Mouse (Mus musculus) cerebellum, adult 2 months (tissue): ENCODE measurements around the gene Hspb8.

Source experiments
- CTCF ChIP-seq: fragments of 200-500 bp; IDR thresholded peaks from 2 replicates; pipeline ENCODE4 v1.5.1; 2011; ENCODE audit warnings: low read depth, mild to moderate bottlenecking, control low read depth, low read length, moderate library complexity, borderline replicate concordance; ENCODE audit not compliant: insufficient read depth
- POLR2A ChIP-seq: fragments of 200-500 bp; IDR thresholded peaks from 2 replicates; pipeline ENCODE4 v1.6.1; 2011; ENCODE audit warnings: low read length, control low read depth, borderline replicate concordance; ENCODE audit not compliant: insufficient read depth

- TF ChIP-seq POLR2A, result no peak
- TF ChIP-seq CTCF, result no peak
Observed at GRCm38 (mm10) chr5:116406507-116406906, 16.2 kb downstream of the Hspb8 start.
